Mouse (Mus musculus) liver, postnatal 0 days (tissue): ENCODE results near the gene Pabpc1l.

Experiments
- CTCF ChIP-seq: sonication (generic); IDR thresholded peaks from 2 replicates; pipeline ENCODE4 v1.5.1; 2016; ENCODE audit warnings: antibody characterized with exemption, low read depth
- EP300 ChIP-seq: IDR thresholded peaks from 2 replicates; pipeline ENCODE4 v1.6.1; 2016; ENCODE audit warnings: antibody characterized with exemption, low read depth, mild to moderate bottlenecking

- no peak for TF ChIP-seq CTCF
- no peak for TF ChIP-seq EP300
Observed at GRCm38 (mm10) chr2:164070765-164071436, 45.7 kb downstream of the Pabpc1l start, which contains the start of gene Tomm34.
